Mouse (Mus musculus): Measurements from ENCODE around the gene Habp2. TPM values are rescaled to one million over a fixed set of nuclear protein-coding genes. Genes with fewer than 3 reads are reported as not detected.

The Habp2 gene
- polyA plus RNA-seq, 2 experiments, result 38.0 to 42.4 TPM

DNA sequence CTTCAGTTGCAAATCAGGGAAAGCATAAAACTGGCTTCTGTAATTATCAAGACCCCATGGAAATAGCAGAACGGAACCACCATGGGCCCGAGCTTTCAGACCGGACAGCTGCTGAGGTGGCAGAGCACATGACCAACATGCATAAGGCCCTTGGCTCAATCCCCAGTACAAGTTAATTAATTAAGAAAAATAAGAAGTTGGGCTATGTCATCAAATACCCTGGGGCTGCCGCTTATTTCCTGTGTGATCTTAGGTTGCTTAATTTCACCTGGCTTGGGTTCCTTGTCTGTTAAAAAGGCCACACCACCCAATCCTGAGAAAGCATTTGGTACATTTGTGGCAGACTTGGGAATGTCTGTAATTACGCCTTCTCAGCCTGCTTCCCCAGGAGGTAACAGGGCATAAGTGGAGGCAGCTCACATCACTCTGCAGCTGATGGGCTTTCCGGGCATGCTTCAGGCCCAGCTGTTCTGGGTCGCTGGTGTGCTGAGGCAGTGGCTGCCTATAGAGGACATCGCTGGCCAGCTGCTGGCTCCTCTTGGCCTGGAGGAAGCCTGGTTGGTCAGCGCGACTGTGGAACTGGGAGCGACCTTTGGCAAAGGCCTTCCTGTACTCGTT is 34.5 kb downstream of the Habp2 start:
- Histone ChIP-seq H3K4me2 (ENCODE audit: low read depth) (no peak overlapping the region), H3K27me3 (ENCODE audit: control insufficient read depth, insufficient read depth, low read length) (no peaks in the 10 kb centered on the region), H3K4me1 (replicated peaks; ENCODE audit: control insufficient read depth in 2 of 2, insufficient read depth in 2 of 2, low read length in 1 of 2) (peaks cover 2 to 5% of the 10 kb centered on the region in 2 experiments; a peak in 2 of 4 replicates), H3K27ac (no peak overlapping the region), H3K9me3 (ENCODE audit: control insufficient read depth, low read length) (no peaks in the 10 kb centered on the region), H3K4me3 (ENCODE audit: insufficient read depth in 1 of 2, low read depth in 2 of 2, low read length in 2 of 2) (no peak overlapping the region), H3K9ac (replicated peaks) (no peak overlapping the region), H3K36me3 (replicated peaks; ENCODE audit: control insufficient read depth, insufficient read depth, low read depth) (no peaks in the 10 kb centered on the region)
- ATAC-seq (ENCODE audit: insufficient read depth) (no peak), DNase-seq (ENCODE audit: low read depth in 3 of 3, low spot score in 3 of 3) (no peak)
- no peak for TF ChIP-seq EP300 (IDR thresholded peaks at IDR 0.05; ENCODE audit: low read depth)
- no peak for TF ChIP-seq CTCF (IDR thresholded peaks at IDR 0.05; ENCODE audit: low read depth)
- 78% methylated on average over 12 of the region's 12 CpGs for WGBS (ENCODE audit: insufficient replicate concordance)

DNA sequence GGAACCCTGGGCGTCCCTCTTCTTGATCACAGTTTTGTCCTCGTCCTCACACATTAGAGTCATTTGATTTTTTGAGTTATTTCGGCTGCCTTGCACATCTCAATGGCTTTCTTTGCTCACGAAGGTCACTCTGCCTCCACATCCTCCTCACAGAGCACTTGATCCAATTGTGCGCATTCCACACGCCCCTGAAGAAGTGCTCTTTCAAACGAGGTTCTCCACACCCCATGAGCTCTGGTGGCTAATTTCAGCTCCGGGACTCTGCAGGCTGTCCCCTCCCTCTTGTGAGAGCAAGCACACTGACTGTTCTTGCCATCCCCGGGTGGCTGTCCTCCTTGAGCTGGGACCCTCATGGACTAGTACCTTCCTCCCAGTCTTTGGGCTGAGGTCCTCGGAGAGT is 38.7 kb downstream of the Habp2 start:
- Histone ChIP-seq H3K4me2 (ENCODE audit: low read depth) (no peak overlapping the region), H3K36me3 (replicated peaks; ENCODE audit: control insufficient read depth, insufficient read depth, low read depth) (no peaks in the 10 kb centered on the region), H3K4me3 (ENCODE audit: insufficient read depth in 1 of 2, low read depth in 2 of 2, low read length in 2 of 2) (no peak overlapping the region), H3K4me1 (replicated peaks; ENCODE audit: control insufficient read depth in 2 of 2, insufficient read depth in 2 of 2, low read length in 1 of 2) (no peaks in the 10 kb centered on the region), H3K27ac (no peak overlapping the region), H3K9me3 (ENCODE audit: control insufficient read depth, low read length) (no peaks in the 10 kb centered on the region), H3K9ac (replicated peaks) (no peak overlapping the region), H3K27me3 (ENCODE audit: control insufficient read depth, insufficient read depth, low read length) (no peaks in the 10 kb centered on the region)
- 62% methylated on average over 10 of the region's 10 CpGs for WGBS (ENCODE audit: insufficient replicate concordance)
- no peak for TF ChIP-seq EP300 (IDR thresholded peaks at IDR 0.05; ENCODE audit: low read depth)
- TF ChIP-seq CTCF (IDR thresholded peaks at IDR 0.05; ENCODE audit: low read depth), result no peak
- no peak for ATAC-seq (ENCODE audit: insufficient read depth)
- DNase-seq (ENCODE audit: low read depth in 3 of 3, low spot score in 3 of 3), result no peak

DNA sequence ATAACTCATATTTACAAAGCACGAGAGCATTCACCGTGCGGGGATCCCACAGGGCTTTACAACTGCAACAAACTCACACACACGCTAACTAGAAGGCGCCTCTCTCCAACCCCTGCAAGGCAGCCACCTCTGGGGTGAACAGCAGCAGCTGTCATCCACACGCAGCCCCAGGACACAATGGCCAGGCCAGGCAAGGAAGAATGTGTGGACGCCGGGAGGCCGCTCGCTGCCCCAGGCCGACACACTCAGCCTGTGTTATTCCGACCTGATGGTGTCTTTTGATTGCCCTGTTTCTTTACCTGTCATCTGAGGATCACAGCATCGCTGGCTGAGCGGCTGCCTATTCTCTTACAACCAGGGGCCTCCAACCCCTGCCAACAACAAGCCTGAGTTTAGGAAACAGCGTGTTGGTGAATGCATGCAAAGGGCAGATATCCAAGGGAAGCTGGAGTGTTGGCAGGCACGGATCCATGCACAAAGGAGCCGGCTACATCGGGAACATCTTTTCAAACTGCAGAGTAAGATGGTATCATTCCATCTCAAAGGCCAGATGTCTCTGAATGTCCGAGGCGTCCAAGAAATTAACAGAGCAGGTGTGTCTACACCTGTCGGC is 39.4 kb downstream of the Habp2 start:
- Histone ChIP-seq H3K4me3 (ENCODE audit: insufficient read depth in 1 of 2, low read depth in 2 of 2, low read length in 2 of 2) (no peak overlapping the region), H3K9me3 (ENCODE audit: control insufficient read depth, low read length) (no peaks in the 10 kb centered on the region), H3K27ac (no peak overlapping the region), H3K4me2 (ENCODE audit: low read depth) (no peak overlapping the region), H3K27me3 (ENCODE audit: control insufficient read depth, insufficient read depth, low read length) (no peaks in the 10 kb centered on the region), H3K36me3 (replicated peaks; ENCODE audit: control insufficient read depth, insufficient read depth, low read depth) (no peaks in the 10 kb centered on the region), H3K4me1 (replicated peaks; ENCODE audit: control insufficient read depth in 2 of 2, insufficient read depth in 2 of 2, low read length in 1 of 2) (no peaks in the 10 kb centered on the region), H3K9ac (replicated peaks) (no peak overlapping the region)
- TF ChIP-seq CTCF (IDR thresholded peaks at IDR 0.05; ENCODE audit: low read depth) (no peak), EP300 (IDR thresholded peaks at IDR 0.05; ENCODE audit: low read depth) (no peak)
- WGBS (ENCODE audit: insufficient replicate concordance), result 73% methylated on average over 21 of the region's 21 CpGs
- DNase-seq (ENCODE audit: low read depth in 3 of 3, low spot score in 3 of 3) (no peak), ATAC-seq (ENCODE audit: insufficient read depth) (no peak)

DNA sequence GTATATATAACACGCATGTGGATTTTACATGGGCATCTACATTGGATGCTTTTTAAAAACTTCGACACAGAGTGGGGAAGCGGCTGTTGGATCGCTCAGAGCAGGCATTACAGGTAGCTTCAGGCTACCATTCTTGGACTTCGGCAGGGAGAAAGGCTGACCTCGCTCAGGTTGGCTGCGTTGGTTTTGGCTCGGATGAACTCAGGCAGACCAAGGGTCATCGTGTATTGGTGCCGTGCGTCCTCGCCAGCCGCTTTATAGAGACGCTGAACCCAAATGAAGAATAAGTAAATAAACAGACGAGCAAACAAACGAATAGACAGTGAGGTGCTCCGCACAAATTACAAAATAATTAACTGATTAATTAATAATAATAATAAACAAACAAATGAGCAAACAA is 49.4 kb downstream of the Habp2 start:
- Histone ChIP-seq H3K27me3 (ENCODE audit: control insufficient read depth, insufficient read depth, low read length) (no peaks in the 10 kb centered on the region), H3K4me3 (ENCODE audit: insufficient read depth in 1 of 2, low read depth in 2 of 2, low read length in 2 of 2) (no peak overlapping the region), H3K36me3 (replicated peaks; ENCODE audit: control insufficient read depth, insufficient read depth, low read depth) (no peaks in the 10 kb centered on the region), H3K27ac (no peak overlapping the region), H3K9ac (replicated peaks) (no peak overlapping the region), H3K4me2 (ENCODE audit: low read depth) (no peak overlapping the region), H3K4me1 (replicated peaks; ENCODE audit: control insufficient read depth in 2 of 2, insufficient read depth in 2 of 2, low read length in 1 of 2) (no peaks in the 10 kb centered on the region), H3K9me3 (ENCODE audit: control insufficient read depth, low read length) (no peaks in the 10 kb centered on the region)
- WGBS (ENCODE audit: insufficient replicate concordance), result 75% methylated on average over 17 of the region's 17 CpGs
- ATAC-seq (ENCODE audit: insufficient read depth) (no peak), DNase-seq (ENCODE audit: low read depth in 3 of 3, low spot score in 3 of 3) (no peak)
- TF ChIP-seq EP300 (IDR thresholded peaks at IDR 0.05; ENCODE audit: low read depth) (no peak), CTCF (IDR thresholded peaks at IDR 0.05; ENCODE audit: low read depth) (no peak)

DNA sequence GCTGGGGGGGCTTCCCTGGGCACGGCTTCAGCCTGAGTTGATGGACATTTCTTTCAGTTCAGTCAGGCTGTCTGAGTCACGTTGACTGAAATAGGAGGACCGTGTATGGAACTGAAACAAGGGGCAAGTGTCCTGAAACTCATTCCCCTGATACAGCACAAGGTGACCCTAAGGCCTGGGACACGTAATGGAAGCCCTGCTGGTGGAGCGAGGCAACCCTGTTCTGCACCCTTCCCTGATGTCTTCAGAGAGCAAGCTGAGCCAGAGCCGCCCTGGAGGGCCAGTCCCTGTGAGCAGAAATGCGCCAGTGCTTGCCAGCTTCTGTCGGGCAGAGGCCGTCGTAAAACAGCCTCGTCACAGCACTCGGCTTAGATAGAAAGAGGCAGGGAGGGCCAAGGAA is 49.9 kb downstream of the Habp2 start:
- no peaks in the 10 kb centered on the region for H3K4me1 ChIP-seq (replicated peaks; ENCODE audit: control insufficient read depth in 2 of 2, insufficient read depth in 2 of 2, low read length in 1 of 2)
- no peak overlapping the region for H3K4me2 ChIP-seq (ENCODE audit: low read depth)
- H3K4me3 ChIP-seq (ENCODE audit: insufficient read depth in 1 of 2, low read depth in 2 of 2, low read length in 2 of 2), result no peak overlapping the region
- no peak for TF ChIP-seq EP300 (IDR thresholded peaks at IDR 0.05; ENCODE audit: low read depth)
- TF ChIP-seq CTCF (IDR thresholded peaks at IDR 0.05; ENCODE audit: low read depth), result no peak
- no peak overlapping the region for H3K9ac ChIP-seq (replicated peaks)
- DNase-seq (ENCODE audit: low read depth in 3 of 3, low spot score in 3 of 3) (no peak), ATAC-seq (ENCODE audit: insufficient read depth) (no peak)
- H3K27me3 ChIP-seq (ENCODE audit: control insufficient read depth, insufficient read depth, low read length), result no peaks in the 10 kb centered on the region
- H3K9me3 ChIP-seq (ENCODE audit: control insufficient read depth, low read length), result no peaks in the 10 kb centered on the region
- no peaks in the 10 kb centered on the region for H3K36me3 ChIP-seq (replicated peaks; ENCODE audit: control insufficient read depth, insufficient read depth, low read depth)
- H3K27ac ChIP-seq, result no peak overlapping the region
- 65% methylated on average over 12 of the region's 12 CpGs for WGBS (ENCODE audit: insufficient replicate concordance)
